Mouse (Mus musculus): ENCODE results near the gene Dnah9. TPM values are rescaled to one million over a fixed set of nuclear protein-coding genes. Genes with fewer than 3 reads are reported as not detected.

The Dnah9 gene
- total and polyA plus RNA-seq, 3 experiments: 0.01 TPM; not detected in 2

GRCm38 (mm10) chr11:65806909-65807504 lies 361.3 kb downstream of the Dnah9 start, which contains the start of gene Zkscan6:
Zkscan6 (plus strand) TSS chr11:65807175.
- H3K4me3 ChIP-seq (ENCODE audit: control insufficient read depth in 1 of 2, insufficient read depth in 1 of 2, low read depth in 2 of 2, low read length in 2 of 2): peak within 1 kb of the TSS; percentile 75 to 93
- peak within 1 kb of the TSS; percentile 77 for H3K27ac ChIP-seq (ENCODE audit: control insufficient read depth, low read depth, low read length)
- H3K27me3 ChIP-seq (ENCODE audit: control insufficient read depth in 1 of 2, insufficient read depth in 2 of 2, low read length in 2 of 2): no peaks in the 10 kb centered on the region
- H3K4me1 ChIP-seq (ENCODE audit: control insufficient read depth in 1 of 2, insufficient read depth in 2 of 2, low read length in 2 of 2): peaks cover 4 to 11% of the 10 kb centered on the region in 2 experiments; a peak in 3 of 4 replicates
- no peaks in the 10 kb centered on the region for H3K9me3 ChIP-seq (replicated peaks; ENCODE audit: insufficient read depth, low read length)
- peaks cover 0 to 22% of the 10 kb centered on the region in 2 experiments; a peak in 2 of 4 replicates for H3K36me3 ChIP-seq (ENCODE audit: control insufficient read depth in 1 of 2, insufficient read depth in 2 of 2, low read length in 2 of 2)
- peak within 1 kb of the TSS; percentile 76 for H3K9ac ChIP-seq (ENCODE audit: control insufficient read depth, low read depth, low read length, poor library complexity, severe bottlenecking)
- peaks cover 17% of the 10 kb centered on the region for H3K79me2 ChIP-seq (ENCODE audit: control insufficient read depth, insufficient read depth, low read length, poor library complexity)
- peak; percentile 97 for DNase-seq (ENCODE audit: low read depth, low spot score)
- TF ChIP-seq ZNF384 (IDR thresholded peaks at IDR 0.05; ENCODE audit: low read depth, low read length) (no peak), SIN3A (IDR thresholded peaks at IDR 0.05; ENCODE audit: low read length) (peak; percentile 82), NRF1 (IDR thresholded peaks at IDR 0.05; ENCODE audit: insufficient read depth, low read depth, low read length, poor library complexity, severe bottlenecking) (peak; percentile 61), MAFK (IDR thresholded peaks at IDR 0.05; ENCODE audit: borderline replicate concordance, low read depth, low read length) (no peak), GABPA (IDR thresholded peaks at IDR 0.05; ENCODE audit: low read depth, low read length) (no peak), POLR2AphosphoS5 (IDR thresholded peaks at IDR 0.05; ENCODE audit: borderline replicate concordance, low read depth, low read length) (no peak), TCF12 (IDR thresholded peaks at IDR 0.05; ENCODE audit: low read depth, low read length) (0 out of 2 replicates have a peak, but pooled peaks have one; percentile 35), TBP (IDR thresholded peaks at IDR 0.05; ENCODE audit: low read depth, low read length) (peak; percentile 58; the same call in 1 of the 2 replicates), CHD1 (IDR thresholded peaks at IDR 0.05; ENCODE audit: low read depth, low read length) (no peak), SMC3 (IDR thresholded peaks at IDR 0.05; ENCODE audit: low read depth, low read length) (no peak), BHLHE40 (IDR thresholded peaks at IDR 0.05; ENCODE audit: borderline replicate concordance, low read depth, low read length) (peak; percentile 58; the same call in 1 of the 2 replicates), KAT2A (conservative IDR thresholded peaks at IDR 0.05; ENCODE audit: low read depth, low read length) (peak; percentile 22; the same call in 1 of the 2 replicates), ELF1 (IDR thresholded peaks at IDR 0.05; ENCODE audit: low read depth, low read length) (peak; percentile 92), ZKSCAN1 (IDR thresholded peaks at IDR 0.05; ENCODE audit: low read depth, low read length) (no peak), RAD21 (IDR thresholded peaks at IDR 0.05; ENCODE audit: low read depth, low read length) (no peak), MYC (IDR thresholded peaks at IDR 0.05; ENCODE audit: low read depth, low read length) (peak; percentile 70; the same call in 1 of the 2 replicates), NELFE (IDR thresholded peaks at IDR 0.05; ENCODE audit: low read depth, low read length) (peak; percentile 80), MYB (IDR thresholded peaks at IDR 0.05; ENCODE audit: low read depth, low read length) (no peak), MXI1 (IDR thresholded peaks at IDR 0.05; ENCODE audit: low read depth, low read length) (0 out of 2 replicates have a peak, but pooled peaks have one; percentile 83), HCFC1 (IDR thresholded peaks at IDR 0.05; ENCODE audit: low read depth, low read length) (peak; percentile 76), JUND (IDR thresholded peaks at IDR 0.05; ENCODE audit: low read depth, low read length) (no peak), ZMIZ1 (IDR thresholded peaks at IDR 0.05; ENCODE audit: low read depth, low read length) (peak; percentile 86), MAX (IDR thresholded peaks at IDR 0.05; ENCODE audit: low read length) (peak; percentile 62; the same call in 1 of the 2 replicates), POLR2AphosphoS2 (IDR thresholded peaks at IDR 0.05; ENCODE audit: low read length) (peak; percentile 87), ZC3H11A (IDR thresholded peaks at IDR 0.05; ENCODE audit: low read depth, low read length) (no peak), MAZ (IDR thresholded peaks at IDR 0.05; ENCODE audit: low read depth, low read length) (peak; percentile 58), UBTF (IDR thresholded peaks at IDR 0.05; ENCODE audit: borderline replicate concordance, insufficient read depth, low read depth, low read length) (peak; percentile 22; the same call in 1 of the 2 replicates), POLR2A (IDR thresholded peaks at IDR 0.05; ENCODE audit: control insufficient read depth in 1 of 2, insufficient read depth in 1 of 2, low read depth in 1 of 2, low read length in 2 of 2, poor library complexity in 1 of 2) (peak; percentile 61 to 88), USF1 (IDR thresholded peaks at IDR 0.05; ENCODE audit: low read depth, low read length) (no peak), ETS1 (IDR thresholded peaks at IDR 0.05; ENCODE audit: low read depth, low read length) (no peak), E2F4 (IDR thresholded peaks at IDR 0.05; ENCODE audit: borderline replicate concordance, low read depth, low read length) (no peak), CTCF (IDR thresholded peaks at IDR 0.05 in 2 of 3, conservative IDR thresholded peaks at IDR 0.05 in 1 of 3; ENCODE audit: control insufficient read depth in 1 of 3, insufficient read depth in 1 of 3, low read depth in 2 of 3, low read length in 3 of 3, poor library complexity in 1 of 3, severe bottlenecking in 1 of 3) (no peak), CHD2 (IDR thresholded peaks at IDR 0.05; ENCODE audit: low read length) (0 out of 2 replicates have a peak, but pooled peaks have one; percentile 17), TAL1 (IDR thresholded peaks at IDR 0.05; ENCODE audit: low read length) (no peak), USF2 (IDR thresholded peaks at IDR 0.05; ENCODE audit: borderline replicate concordance in 1 of 2, insufficient read depth in 1 of 2, low read depth in 1 of 2, low read length in 2 of 2) (no peak), RCOR1 (IDR thresholded peaks at IDR 0.05; ENCODE audit: low read depth, low read length) (0 out of 2 replicates have a peak, but pooled peaks have one; percentile 25)
